Comparison of ENCODE assay signal across 8 mouse cellular contexts in genomic region chr12:98342158-98342557, GRCm38 (mm10).
DNase-seq lines count a peak whose midpoint lies in the region.

No protein-coding gene starts in this region.

- H3K4me1 ChIP-seq in heart, embryonic 10.5 days, result no peaks in the 10 kb centered on the region

- 86% methylated on average over 2 of the region's 2 CpGs for WGBS in heart, embryonic 10.5 days

- H3K36me3 ChIP-seq in heart, embryonic 10.5 days, result no peaks in the 10 kb centered on the region

- DNase-seq in heart, postnatal 4 days, result peak; percentile 19
- no peak for DNase-seq in heart, embryonic 10.5 days (ENCODE audit: low spot score)
- DNase-seq in CD8-positive naive resting alpha-beta T cell, adult 2 months (ENCODE audit: low read depth in 2 of 2, low spot score in 2 of 2), result peak; percentile 9 to 40
- DNase-seq in c-Kit-positive CD71-positive TER-119-negative erythroid progenitor cells, embryonic 14.5 days (ENCODE audit: low read depth), result peak; percentile 7
- DNase-seq in lung, postnatal 36 days, result peak; percentile 45
- DNase-seq in Muller cell, postnatal 12 days (ENCODE audit: inconsistent ontology term), result no peak
- DNase-seq in left cerebral cortex, adult 8-10 months (ENCODE audit: low spot score in 2 of 2), result no peak
- no peak for DNase-seq in frontal cortex, postnatal 36 days (ENCODE audit: low spot score in 2 of 2)

- H3K4me3 ChIP-seq in heart, embryonic 10.5 days, result no peak overlapping the region

- no peaks in the 10 kb centered on the region for H3K27me3 ChIP-seq in heart, embryonic 10.5 days (ENCODE audit: insufficient read depth, poor library complexity, severe bottlenecking)

- H3K9me3 ChIP-seq in heart, embryonic 10.5 days, result no peaks in the 10 kb centered on the region

- no peak overlapping the region for H3K27ac ChIP-seq in heart, embryonic 10.5 days

Comparison
In these comparisons a context has a peak if more than half of its experiments do, and no peak if none do; other contexts are left out.
1. DNase-seq: peak in heart, postnatal 4 days (single experiment), CD8-positive naive resting alpha-beta T cell, adult 2 months (2 of 2), c-Kit-positive CD71-positive TER-119-negative erythroid progenitor cells, embryonic 14.5 days (single experiment) and lung, postnatal 36 days (single experiment); none in heart, embryonic 10.5 days (single experiment), Muller cell, postnatal 12 days (single experiment), left cerebral cortex, adult 8-10 months (0 of 2) and frontal cortex, postnatal 36 days (0 of 2).